20 mouse cellular contexts compared by ENCODE assay signal in genomic region chr8:128504136-128504829, GRCm38 (mm10).
DNase-seq lines count a peak whose midpoint lies in the region; ATAC-seq and TF ChIP-seq lines count a peak whose summit lies in the region.
"Had no signal": no experiment of that assay in that cellular context is flagged by ENCODE, and none has a peak within 500 bp of the region (broad histone marks: within the 10 kb centered on the region; RNA-seq: fewer than 3 reads in every experiment).

No protein-coding gene starts in this region.

- no peak for ATAC-seq in forebrain, embryonic 14.5 days
- ATAC-seq: forebrain, embryonic 13.5 days; forebrain, embryonic 16.5 days had no signal

- no peak for TF ChIP-seq CTCF in CH12.LX (conservative IDR thresholded peaks at IDR 0.05 in 1 of 2, IDR thresholded peaks at IDR 0.05 in 1 of 2; ENCODE audit: low read depth in 2 of 2, low read length in 2 of 2)

- no peaks in the 10 kb centered on the region for H3K79me2 ChIP-seq in CH12.LX (replicated peaks; ENCODE audit: control insufficient read depth, extremely low read depth, insufficient read depth, poor library complexity, severe bottlenecking)

- 0 out of 2 replicates have a peak overlapping the region, but pooled peaks have one; percentile 56 for H3K4me2 ChIP-seq in CH12.LX (ENCODE audit: insufficient read depth, low read depth, poor library complexity, severe bottlenecking)
- H3K4me2 ChIP-seq in forebrain, embryonic 14.5 days (ENCODE audit: low read length) = no peak overlapping the region
- H3K4me2 ChIP-seq: embryonic facial prominence, embryonic 12.5 days; forebrain, embryonic 13.5 days had no signal

- TF ChIP-seq POLR2A in CH12.LX (IDR thresholded peaks at IDR 0.05; ENCODE audit: low read depth, low read length) = no peak

- WGBS in forebrain, embryonic 14.5 days = 60% methylated on average over 5 of the region's 5 CpGs

- H3K9ac ChIP-seq in CH12.LX (ENCODE audit: insufficient read depth, low read depth) = peak overlapping the region; percentile 39; the same call in 1 of the 2 replicates
- no peak overlapping the region for H3K9ac ChIP-seq in forebrain, embryonic 14.5 days (ENCODE audit: low read length)
- H3K9ac ChIP-seq: embryonic facial prominence, embryonic 12.5 days; forebrain, embryonic 13.5 days had no signal

- H3K9me3 ChIP-seq in CH12.LX (replicated peaks; ENCODE audit: low read length) = no peaks in the 10 kb centered on the region
- no peaks in the 10 kb centered on the region for H3K9me3 ChIP-seq in forebrain, embryonic 14.5 days (replicated peaks; ENCODE audit: control insufficient read depth, low read length)
- H3K9me3 ChIP-seq: embryonic facial prominence, embryonic 10.5 days; embryonic facial prominence, embryonic 12.5 days; forebrain, embryonic 13.5 days had no signal

- no peak overlapping the region; the same call in 1 of the 2 replicates for H3K27ac ChIP-seq in CH12.LX (ENCODE audit: insufficient read depth, low read depth)
- no peak overlapping the region for H3K27ac ChIP-seq in forebrain, embryonic 14.5 days (ENCODE audit: low read depth, low read length)
- H3K27ac ChIP-seq: embryonic facial prominence, embryonic 10.5 days; embryonic facial prominence, embryonic 12.5 days; forebrain, embryonic 13.5 days had no signal

- peaks cover 17 to 53% of the 10 kb centered on the region in 2 experiments for H3K4me1 ChIP-seq in CH12.LX (ENCODE audit: control insufficient read depth in 1 of 2, insufficient read depth in 2 of 2)
- H3K4me1 ChIP-seq in forebrain, embryonic 14.5 days (ENCODE audit: control insufficient read depth, insufficient read depth, low read length) = 0 out of 2 replicates have a peak, but pooled peaks cover 6% of the 10 kb centered on the region
- H3K4me1 ChIP-seq: embryonic facial prominence, embryonic 10.5 days; embryonic facial prominence, embryonic 12.5 days had no signal

- in situ Hi-C loops in CH12.LX (cut with MboI; ENCODE audit: low pct_ligation_motif_present, low pct_unique_long_range_greater_than_20kb, low sequenced_read_pairs) = loop anchor here (25.0 kb wide), 1 partner anchor 1317 kb away; no protein-coding TSS in a partner anchor

- peak; percentile 68 for DNase-seq in CD4-positive helper T cell, adult 2 months (ENCODE audit: low read depth, low spot score)
- DNase-seq in CD4-positive, CD25-positive, alpha-beta regulatory T cell, adult 2 months (ENCODE audit: low read depth, low spot score) = peak; percentile 47
- peak; percentile 42 for DNase-seq in CH12.LX (ENCODE audit: extremely low read depth)
- DNase-seq in induced T-regulatory cell, adult 2 months (ENCODE audit: low read depth) = peak; percentile 69
- no peak for DNase-seq in adrenal gland, postnatal 10 days
- DNase-seq in ovary, postnatal 14 days (ENCODE audit: low spot score) = no peak
- no peak for DNase-seq in forebrain, embryonic 14.5 days (ENCODE audit: low spot score)
- no peak for DNase-seq in adrenal gland, adult (ENCODE audit: inconsistent age in 2 of 2, low spot score in 1 of 2)
- DNase-seq: adrenal gland, adult 2 months; adrenal gland, postnatal 14 days; adrenal gland, postnatal 36 days; cerebellum, adult 11-12 months; cerebellum, adult 2 months; cerebellum, adult 9-10 months; cerebellum, postnatal 10 days; cerebellum, postnatal 25 days had no signal

- peak; percentile 57 for TF ChIP-seq EP300 in CH12.LX (IDR thresholded peaks at IDR 0.05; ENCODE audit: low read length)

- no peaks in the 10 kb centered on the region for H3K27me3 ChIP-seq in CH12.LX (replicated peaks)
- H3K27me3 ChIP-seq in forebrain, embryonic 14.5 days (replicated peaks; ENCODE audit: control insufficient read depth, insufficient read depth, low read length) = no peaks in the 10 kb centered on the region
- H3K27me3 ChIP-seq: embryonic facial prominence, embryonic 12.5 days; forebrain, embryonic 13.5 days had no signal

- peaks cover 0 to 22% of the 10 kb centered on the region in 2 experiments for H3K36me3 ChIP-seq in CH12.LX (replicated peaks in 1 of 2; ENCODE audit: control insufficient read depth in 1 of 2, insufficient read depth in 1 of 2, low read length in 1 of 2)
- peaks cover 14% of the 10 kb centered on the region; the same call in 1 of the 2 replicates for H3K36me3 ChIP-seq in forebrain, embryonic 14.5 days (ENCODE audit: control insufficient read depth, insufficient read depth, low read length)
- H3K36me3 ChIP-seq: embryonic facial prominence, embryonic 12.5 days had no signal

- dilution Hi-C loops in CH12.LX (cut with MboI; ENCODE audit: extremely low pct_ligation_motif_present, extremely low pct_unique_long_range_greater_than_20kb, low sequenced_read_pairs) = no loop called here

- H3K4me3 ChIP-seq in CH12.LX (replicated peaks in 1 of 3; ENCODE audit: low read depth in 2 of 3, low read length in 2 of 3, poor library complexity in 1 of 3) = no peak overlapping the region
- no peak overlapping the region for H3K4me3 ChIP-seq in forebrain, embryonic 14.5 days (ENCODE audit: low read depth, low read length)
- H3K4me3 ChIP-seq: embryonic facial prominence, embryonic 10.5 days; embryonic facial prominence, embryonic 12.5 days; forebrain, embryonic 13.5 days had no signal

- no peak for TF ChIP-seq RAD21 in CH12.LX (IDR thresholded peaks at IDR 0.05; ENCODE audit: low read depth, low read length)

TF ChIP-seq in CH12.LX, 34 proteins besides CTCF, POLR2A, EP300 and RAD21:
- TF ChIP-seq BHLHE40 (IDR thresholded peaks at IDR 0.05; ENCODE audit: low read depth, low read length) = no peak
- no peak for TF ChIP-seq ELF1 (IDR thresholded peaks at IDR 0.05; ENCODE audit: low read depth, low read length)
- TF ChIP-seq KAT2A (IDR thresholded peaks at IDR 0.05; ENCODE audit: insufficient replicate concordance, low read length) = no peak
- TF ChIP-seq MYC (IDR thresholded peaks at IDR 0.05; ENCODE audit: low read depth, low read length) = no peak
- no peak for TF ChIP-seq POLR2AphosphoS2 (IDR thresholded peaks at IDR 0.05; ENCODE audit: low read depth, low read length)
- TF ChIP-seq IRF4 (IDR thresholded peaks at IDR 0.05; ENCODE audit: low read depth, low read length) = peak; percentile 88
- no peak for TF ChIP-seq ZKSCAN1 (IDR thresholded peaks at IDR 0.05; ENCODE audit: borderline replicate concordance, low read depth, low read length)
- TF ChIP-seq JUN (IDR thresholded peaks at IDR 0.05; ENCODE audit: insufficient read depth, low read depth, low read length) = peak; percentile 67
- peak; percentile 97 for TF ChIP-seq ZNF384 (IDR thresholded peaks at IDR 0.05; ENCODE audit: low read depth, low read length)
- peak; percentile 20; the same call in 1 of the 2 replicates for TF ChIP-seq TCF12 (IDR thresholded peaks at IDR 0.05; ENCODE audit: low read depth, low read length)
- no peak for TF ChIP-seq MXI1 (IDR thresholded peaks at IDR 0.05; ENCODE audit: low read depth, low read length)
- TF ChIP-seq JUND (conservative IDR thresholded peaks at IDR 0.05; ENCODE audit: low read depth, low read length) = peak; percentile 81
- TF ChIP-seq CHD2 (IDR thresholded peaks at IDR 0.05; ENCODE audit: low read length) = no peak
- 0 out of 2 replicates have a peak, but pooled peaks have one; percentile 41 for TF ChIP-seq TBP (conservative IDR thresholded peaks at IDR 0.05; ENCODE audit: low read depth, low read length)
- no peak for TF ChIP-seq NELFE (IDR thresholded peaks at IDR 0.05; ENCODE audit: low read depth, low read length)
- TF ChIP-seq PAX5 (IDR thresholded peaks at IDR 0.05; ENCODE audit: low read length) = no peak
- TF ChIP-seq CHD1 (IDR thresholded peaks at IDR 0.05; ENCODE audit: low read depth, low read length) = no peak
- no peak for TF ChIP-seq SIN3A (IDR thresholded peaks at IDR 0.05; ENCODE audit: low read length)
- no peak for TF ChIP-seq USF1 (IDR thresholded peaks at IDR 0.05; ENCODE audit: low read depth, low read length)
- no peak for TF ChIP-seq E2F4 (IDR thresholded peaks at IDR 0.05; ENCODE audit: insufficient replicate concordance, low read depth, low read length)
- TF ChIP-seq ZMIZ1 (IDR thresholded peaks at IDR 0.05; ENCODE audit: low read depth, low read length) = no peak
- no peak for TF ChIP-seq HCFC1 (IDR thresholded peaks at IDR 0.05; ENCODE audit: low read depth, low read length)

Comparison
In these comparisons a context has a peak if more than half of its experiments do, and no peak if none do; other contexts are left out.
1. DNase-seq: peak in CD4-positive helper T cell, adult 2 months (single experiment), CD4-positive, CD25-positive, alpha-beta regulatory T cell, adult 2 months (single experiment), CH12.LX (single experiment) and induced T-regulatory cell, adult 2 months (single experiment); none in adrenal gland, postnatal 10 days (single experiment), ovary, postnatal 14 days (single experiment), forebrain, embryonic 14.5 days (single experiment) and adrenal gland, adult (0 of 2).